Mouse (Mus musculus) intestine, embryonic 15.5 days (tissue): Measurements from ENCODE around the gene Myo16. TPM values are rescaled to one million over a fixed set of nuclear protein-coding genes. Genes with fewer than 3 reads are reported as not detected.
A peak's percentile ranks its signal among the peaks of the same experiment; 100 is the strongest.

Experiments used
- ATAC-seq: fragments of 200-750 bp; cut with Nextera tagmentation; 2 replicates; pipeline ENCODE4 v1.8.0; 2017; ENCODE audit warnings: moderate TSS enrichment, moderate library complexity
- H3K27ac ChIP-seq: fragments of 300-500 bp; sonication (generic); 2 replicates; pipeline ENCODE4 v1.5.1; 2015; ENCODE audit warnings: mild to moderate bottlenecking, inconsistent platforms
- H3K27me3 ChIP-seq: fragments of 300-500 bp; sonication (generic); replicated peaks from 2 replicates; pipeline ENCODE4 v1.6.1; 2015; ENCODE audit warnings: inconsistent platforms
- H3K36me3 ChIP-seq: fragments of 300-500 bp; sonication (generic); 2 replicates; pipeline ENCODE4 v1.6.1; 2015; ENCODE audit warnings: inconsistent platforms
- H3K4me1 ChIP-seq: fragments of 300-500 bp; sonication (generic); replicated peaks from 2 replicates; pipeline ENCODE4 v1.6.1; 2015; ENCODE audit warnings: inconsistent platforms
- H3K4me2 ChIP-seq: fragments of 300-500 bp; sonication (generic); replicated peaks from 2 replicates; pipeline ENCODE4 v1.6.1; 2015; ENCODE audit warnings: mild to moderate bottlenecking, inconsistent platforms
- H3K4me3 ChIP-seq: fragments of 300-500 bp; sonication (generic); replicated peaks from 2 replicates; pipeline ENCODE4 v1.5.1; 2015; ENCODE audit warnings: inconsistent platforms
- H3K9ac ChIP-seq: fragments of 300-500 bp; sonication (generic); 2 replicates; pipeline ENCODE4 v1.6.1; 2015; ENCODE audit warnings: inconsistent platforms
- H3K9me3 ChIP-seq: fragments of 300-500 bp; sonication (generic); 2 replicates; pipeline ENCODE4 v1.6.1; 2016; ENCODE audit warnings: inconsistent platforms
- WGBS: fragments of 180-500 bp; shearing (Covaris S2); methylation state at CpG from one replicate; pipeline ENCODE4 v1.1.7; 2015; 5-methylcytosine and 5-hydroxymethylcytosine counted together
- polyA plus RNA-seq: library from polyadenylated mRNA; unstranded; fragments of >200 nt; fragmentation: Nextera tagmentation; extraction: Ambion mirVana; gene quantifications from 2 replicates; pipeline ENCODE4 v1.2.1, GENCODE M21; 2015

Myo16 gene
- polyA plus RNA-seq, 1 experiment from 2014 or later, result 0.16 TPM

DNA sequence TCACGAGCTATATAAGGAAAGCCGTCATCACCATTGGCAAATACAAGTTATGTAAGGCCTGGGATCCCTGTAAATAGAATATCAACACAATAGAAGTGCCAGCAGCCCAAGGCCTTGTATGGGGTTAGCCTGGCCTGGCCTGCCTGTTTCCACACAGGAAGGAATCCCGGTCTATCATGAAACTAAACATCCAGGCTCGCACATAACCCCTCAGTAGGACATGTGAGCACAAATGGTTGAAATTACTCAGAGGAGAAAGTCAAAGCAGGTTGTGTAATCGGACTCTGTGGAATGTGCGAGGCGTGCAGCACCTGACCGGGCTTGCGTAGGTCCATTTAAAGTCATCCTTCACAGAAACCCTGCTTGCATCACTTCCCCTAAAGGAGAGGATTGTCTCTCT lies 499.6 kb downstream of the Myo16 start:
- Histone ChIP-seq H3K36me3 (no peaks in the 10 kb centered on the region), H3K27me3 (no peaks in the 10 kb centered on the region), H3K4me1 (no peaks in the 10 kb centered on the region), H3K4me2 (no peak overlapping the region), H3K27ac (no peak overlapping the region), H3K9ac (no peak overlapping the region), H3K9me3 (no peaks in the 10 kb centered on the region), H3K4me3 (no peak overlapping the region)
- ATAC-seq, result no peak
- 74% methylated on average over 9 of the region's 9 CpGs for WGBS

DNA sequence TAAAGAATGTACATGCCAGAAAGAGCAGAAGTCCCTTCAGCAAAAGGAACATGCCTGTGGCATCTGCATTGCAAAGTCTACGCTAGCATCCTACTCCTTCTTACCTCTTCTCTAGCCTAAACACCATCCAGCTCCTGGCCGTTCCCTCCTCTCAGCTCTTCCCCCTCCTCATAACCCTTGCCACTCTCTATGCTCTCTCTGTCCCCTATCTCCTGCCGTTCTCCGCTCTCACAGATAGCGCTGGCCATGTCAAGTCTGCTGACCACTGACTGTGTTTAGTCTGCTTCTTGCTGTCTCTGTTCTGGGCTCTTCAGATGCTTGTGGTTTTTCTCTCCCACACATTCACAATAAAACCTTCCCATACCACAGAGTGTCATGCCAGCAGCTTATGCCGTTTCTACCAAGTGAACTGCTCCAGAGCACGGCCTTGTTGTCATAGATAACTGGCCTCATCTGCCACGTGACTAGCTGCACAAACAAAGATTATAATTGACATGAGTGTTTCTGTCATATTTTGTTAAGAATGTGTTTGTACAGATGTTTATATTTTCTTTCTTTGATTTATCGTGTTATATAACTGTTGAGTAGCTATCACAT lies 501.3 kb downstream of the Myo16 start:
- H3K4me2 ChIP-seq, result no peak overlapping the region
- 62% methylated on average over 9 of the region's 9 CpGs for WGBS
- H3K9ac ChIP-seq, result no peak overlapping the region
- no peak for ATAC-seq
- no peak overlapping the region for H3K4me3 ChIP-seq
- no peak overlapping the region for H3K27ac ChIP-seq
- no peaks in the 10 kb centered on the region for H3K4me1 ChIP-seq
- no peaks in the 10 kb centered on the region for H3K36me3 ChIP-seq
- no peaks in the 10 kb centered on the region for H3K27me3 ChIP-seq
- no peaks in the 10 kb centered on the region for H3K9me3 ChIP-seq

- no peak for ATAC-seq
- 29% methylated on average over 8 of the region's 8 CpGs for WGBS
Observed at GRCm38 (mm10) chr8:10663770-10664470, 510.2 kb downstream of the Myo16 start.

GRCm38 (mm10) chr8:10664861-10665543 lies 511.3 kb downstream of the Myo16 start:
- ATAC-seq, result peak; percentile 59
- Histone ChIP-seq H3K27ac (0 out of 2 replicates have a peak overlapping the region, but pooled peaks have one; percentile 9), H3K4me2 (no peak overlapping the region), H3K4me3 (no peak overlapping the region), H3K4me1 (peaks cover 8% of the 10 kb centered on the region; the same call in 1 of the 2 replicates), H3K36me3 (no peaks in the 10 kb centered on the region), H3K27me3 (no peaks in the 10 kb centered on the region), H3K9me3 (no peaks in the 10 kb centered on the region), H3K9ac (no peak overlapping the region)
- WGBS, result 20% methylated on average over 13 of the region's 13 CpGs

More at GRCm38 (mm10) chr8:10663770-10664470, 510.2 kb downstream of the Myo16 start:
- Histone ChIP-seq H3K4me3 (no peak overlapping the region), H3K4me2 (no peak overlapping the region), H3K27ac (no peak overlapping the region), H3K9me3 (no peaks in the 10 kb centered on the region), H3K4me1 (peaks cover 8% of the 10 kb centered on the region; the same call in 1 of the 2 replicates), H3K36me3 (no peaks in the 10 kb centered on the region), H3K9ac (no peak overlapping the region), H3K27me3 (no peaks in the 10 kb centered on the region)

GRCm38 (mm10) chr8:10665821-10666283 lies 512.1 kb downstream of the Myo16 start:
- no peak for ATAC-seq
- Histone ChIP-seq H3K9me3 (no peaks in the 10 kb centered on the region), H3K36me3 (no peaks in the 10 kb centered on the region), H3K27ac (no peak overlapping the region), H3K4me1 (peaks cover 8% of the 10 kb centered on the region; the same call in 1 of the 2 replicates), H3K4me3 (no peak overlapping the region), H3K27me3 (no peaks in the 10 kb centered on the region), H3K4me2 (no peak overlapping the region), H3K9ac (no peak overlapping the region)
- 38% methylated on average over 4 of the region's 4 CpGs for WGBS

DNA sequence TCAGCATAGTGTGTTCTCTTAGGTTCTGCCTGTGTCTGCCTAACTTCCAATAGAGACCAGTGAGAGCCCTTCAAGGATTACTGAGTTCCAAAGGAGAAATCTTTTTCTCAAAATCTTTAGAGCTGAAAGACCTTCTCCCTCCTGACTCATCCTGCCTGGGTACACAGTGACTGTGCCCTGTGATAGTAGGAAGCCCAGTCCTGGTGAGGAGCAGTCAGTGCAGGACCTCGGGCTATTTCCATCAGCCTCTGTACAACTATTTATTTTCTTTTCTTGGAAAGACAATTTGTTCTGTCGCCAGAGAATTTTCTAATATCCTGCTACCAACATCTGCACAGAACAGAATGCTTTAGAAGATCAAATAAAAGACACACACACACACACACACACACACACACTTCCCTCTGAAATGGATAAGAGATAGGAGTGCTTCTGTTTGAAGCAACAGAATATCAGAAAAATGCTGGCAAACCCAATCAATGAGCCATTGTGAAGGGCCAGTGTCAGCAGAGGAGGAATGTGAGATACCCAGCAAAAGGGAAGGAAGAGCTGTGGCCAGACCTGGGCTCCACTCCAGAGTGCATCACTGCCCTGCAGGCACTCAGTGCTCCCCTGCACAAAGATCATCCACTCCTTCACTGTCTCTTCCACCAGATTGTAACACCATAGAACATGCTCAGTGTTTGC lies 518.3 kb downstream of the Myo16 start:
- 45% methylated on average over 2 of the region's 2 CpGs for WGBS
- no peak for ATAC-seq
- Histone ChIP-seq H3K4me3 (no peak overlapping the region), H3K36me3 (no peaks in the 10 kb centered on the region), H3K27ac (no peak overlapping the region), H3K27me3 (no peaks in the 10 kb centered on the region), H3K4me1 (no peaks in the 10 kb centered on the region), H3K4me2 (no peak overlapping the region), H3K9me3 (no peaks in the 10 kb centered on the region), H3K9ac (no peak overlapping the region)

DNA sequence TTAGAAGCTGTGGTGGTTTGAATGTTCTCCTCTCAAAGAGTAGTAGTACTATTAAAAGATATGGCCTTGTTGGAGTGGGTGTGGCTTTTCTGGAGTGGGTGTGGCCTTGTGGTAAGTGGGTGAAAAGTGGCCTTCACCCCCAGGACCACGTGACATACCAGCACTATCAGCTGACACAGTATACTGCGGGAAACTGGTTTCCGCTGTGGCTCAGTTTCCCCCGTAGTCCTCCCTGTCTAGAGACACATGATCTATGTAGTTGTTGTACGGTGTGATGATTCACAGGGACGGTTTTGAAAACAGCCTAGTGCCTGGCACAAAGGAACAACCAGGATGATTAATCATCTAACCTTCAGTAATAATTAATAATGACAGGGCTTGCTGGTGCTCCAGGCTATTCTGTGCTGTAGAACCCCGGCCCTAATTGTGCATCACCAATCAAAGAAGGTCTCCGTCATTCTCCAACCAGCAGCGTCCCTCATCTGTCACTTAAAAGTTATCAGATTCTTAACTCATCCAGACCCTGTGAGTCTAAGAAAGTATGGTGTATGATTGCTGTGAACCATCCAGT lies 524.2 kb downstream of the Myo16 start:
- no peaks in the 10 kb centered on the region for H3K9me3 ChIP-seq
- no peak overlapping the region for H3K27ac ChIP-seq
- no peak for ATAC-seq
- H3K4me1 ChIP-seq, result no peaks in the 10 kb centered on the region
- no peak overlapping the region for H3K4me3 ChIP-seq
- no peaks in the 10 kb centered on the region for H3K36me3 ChIP-seq
- H3K27me3 ChIP-seq, result no peaks in the 10 kb centered on the region
- H3K9ac ChIP-seq, result no peak overlapping the region
- WGBS, result 70% methylated on average over 9 of the region's 9 CpGs
- no peak overlapping the region for H3K4me2 ChIP-seq

DNA sequence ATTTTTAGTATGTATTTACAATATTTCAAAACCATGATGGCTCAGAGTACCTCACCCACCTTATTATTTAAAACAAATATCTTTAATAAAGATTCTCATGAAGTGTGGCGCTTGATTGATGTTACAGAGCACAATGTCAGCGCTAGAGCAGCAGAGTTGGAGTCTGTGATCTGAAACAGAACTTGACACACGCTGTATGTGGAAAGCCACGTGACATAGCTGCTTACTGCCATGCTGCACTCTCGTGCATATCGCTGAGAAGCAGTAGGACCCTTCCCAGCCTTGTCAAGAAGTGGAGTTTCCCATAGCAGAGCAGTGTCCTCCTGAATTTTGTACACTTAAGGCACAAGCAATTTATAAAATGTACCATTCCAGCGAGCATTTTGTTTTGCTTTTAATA lies 528.2 kb downstream of the Myo16 start:
- H3K9me3 ChIP-seq, result no peaks in the 10 kb centered on the region
- no peaks in the 10 kb centered on the region for H3K27me3 ChIP-seq
- H3K9ac ChIP-seq, result no peak overlapping the region
- 68% methylated on average over 7 of the region's 7 CpGs for WGBS
- no peaks in the 10 kb centered on the region for H3K4me1 ChIP-seq
- ATAC-seq, result no peak
- H3K27ac ChIP-seq, result no peak overlapping the region
- no peak overlapping the region for H3K4me2 ChIP-seq
- no peaks in the 10 kb centered on the region for H3K36me3 ChIP-seq
- no peak overlapping the region for H3K4me3 ChIP-seq

GRCm38 (mm10) chr8:10683088-10683487 lies 529.4 kb downstream of the Myo16 start:
- H3K27me3 ChIP-seq, result no peaks in the 10 kb centered on the region
- no peaks in the 10 kb centered on the region; the same call in 1 of the 2 replicates for H3K4me1 ChIP-seq
- no peak for ATAC-seq
- 75% methylated on average over 8 of the region's 8 CpGs for WGBS
- no peaks in the 10 kb centered on the region for H3K9me3 ChIP-seq
- H3K4me2 ChIP-seq, result no peak overlapping the region
- H3K27ac ChIP-seq, result no peak overlapping the region
- no peak overlapping the region for H3K4me3 ChIP-seq
- H3K36me3 ChIP-seq, result no peaks in the 10 kb centered on the region
- no peak overlapping the region for H3K9ac ChIP-seq

Other genes with a start within 250 kb of the Myo16 start
- 3.6 and 4.2 TPM in 2 replicates for gene Lig4, start 176.2 kb upstream of the Myo16 start, polyA plus RNA-seq
- 15.7 and 16.5 TPM in 2 replicates for gene Abhd13, start 176.2 kb upstream of the Myo16 start, polyA plus RNA-seq
- gene Tnfsf13b, start 147.4 kb upstream of the Myo16 start, polyA plus RNA-seq, result 0.29 and 0.41 TPM in 2 replicates